Mouse (Mus musculus) intestine, embryonic 16.5 days (tissue): ENCODE measurements around the gene Irf7. TPM values are rescaled to one million over a fixed set of nuclear protein-coding genes. Genes with fewer than 3 reads are reported as not detected.
A peak's percentile ranks its signal among the peaks of the same experiment; 100 is the strongest.

Experiments
- ATAC-seq: fragments of 200-750 bp; cut with Nextera tagmentation; 2 replicates; pipeline ENCODE4 v1.8.0; 2017; ENCODE audit warnings: moderate TSS enrichment, moderate library complexity
- H3K27ac ChIP-seq: fragments of 300-500 bp; sonication (generic); 2 replicates; pipeline ENCODE4 v1.5.1; 2014; ENCODE audit warnings: mild to moderate bottlenecking, low read length
- H3K27me3 ChIP-seq: fragments of 300-500 bp; sonication (generic); replicated peaks from 2 replicates; pipeline ENCODE4 v1.6.1; 2014; ENCODE audit warnings: low read length, control low read depth, mixed read lengths; ENCODE audit not compliant: control insufficient read depth, insufficient read depth
- H3K36me3 ChIP-seq: fragments of 300-500 bp; sonication (generic); 2 replicates; pipeline ENCODE4 v1.6.1; 2014; ENCODE audit warnings: low read length, control low read depth; ENCODE audit not compliant: control insufficient read depth, insufficient read depth
- H3K4me1 ChIP-seq: fragments of 300-500 bp; sonication (generic); 2 replicates; pipeline ENCODE4 v1.6.1; 2014; ENCODE audit warnings: low read length, control low read depth, mixed read lengths; ENCODE audit not compliant: control insufficient read depth, insufficient read depth
- H3K4me2 ChIP-seq: fragments of 300-500 bp; sonication (generic); 2 replicates; pipeline ENCODE4 v1.6.1; 2014; ENCODE audit warnings: low read depth, low read length, control low read depth
- H3K4me3 ChIP-seq: fragments of 300-500 bp; sonication (generic); 2 replicates; pipeline ENCODE4 v1.5.1; 2014; ENCODE audit warnings: mild to moderate bottlenecking, low read length
- H3K9ac ChIP-seq: fragments of 300-500 bp; sonication (generic); 2 replicates; pipeline ENCODE4 v1.6.1; 2014; ENCODE audit warnings: low read depth, low read length
- H3K9me3 ChIP-seq: fragments of 300-500 bp; sonication (generic); 2 replicates; pipeline ENCODE4 v1.6.1; 2016; ENCODE audit warnings: low read length, control low read depth; ENCODE audit not compliant: control insufficient read depth
- WGBS: fragments of 180-500 bp; shearing (Covaris S2); extraction: QIAGEN DNeasy Blood & Tissue Kit; methylation state at CpG from one replicate; pipeline ENCODE4 v1.1.7; 2014; 5-methylcytosine and 5-hydroxymethylcytosine counted together
- polyA plus RNA-seq: library from polyadenylated mRNA; unstranded; fragments of >200 nt; fragmentation: Nextera tagmentation; extraction: Ambion mirVana; gene quantifications from 2 replicates; pipeline ENCODE4 v1.2.1, GENCODE M21; 2015

Gene Irf7
- 6.5 and 9.1 TPM in 2 replicates for polyA plus RNA-seq

DNA sequence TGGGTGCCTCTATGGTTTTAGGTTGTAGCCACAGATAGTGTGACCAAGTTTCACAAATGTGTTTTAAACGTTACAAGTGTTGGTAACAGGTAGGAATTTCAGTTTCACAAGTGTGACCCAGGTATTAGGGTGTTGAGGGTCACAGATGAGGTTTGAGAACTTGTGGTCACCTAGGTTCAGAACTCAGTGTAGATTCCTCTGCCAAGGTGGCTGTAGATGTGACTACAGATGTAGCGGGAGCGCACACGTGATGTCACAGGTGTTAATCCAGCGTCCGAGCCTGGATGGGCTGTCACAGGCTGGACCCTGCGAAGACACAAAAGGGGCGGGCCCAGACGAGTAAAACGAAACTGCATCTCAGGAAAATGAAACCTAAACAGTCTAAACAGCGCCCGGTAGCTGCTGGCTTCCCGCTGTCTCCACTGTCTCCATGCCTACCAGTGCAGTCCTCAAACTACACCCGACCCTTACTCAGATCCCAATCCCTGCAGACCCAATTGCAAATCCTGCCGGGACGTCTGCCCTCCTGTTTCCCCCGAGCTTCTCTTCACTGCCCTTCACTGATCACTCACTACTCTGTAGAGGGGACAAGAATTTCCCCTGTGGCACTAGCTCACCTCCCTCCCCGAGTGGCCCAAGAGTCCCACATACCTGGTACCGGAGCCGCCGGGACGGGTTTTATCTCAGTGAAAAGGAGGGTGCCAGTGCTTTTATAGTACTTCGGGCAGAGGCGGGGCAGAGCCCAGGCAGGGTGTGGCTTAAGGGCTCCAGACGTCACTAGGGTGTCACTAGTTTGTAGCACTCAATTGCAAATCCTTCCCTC lies at the start of gene Irf7:
Irf7 (minus strand) TSS at position 743 of the 823 bp plus-strand sequence.
- peaks cover 12% of the 10 kb centered on the region for H3K4me1 ChIP-seq
- H3K27me3 ChIP-seq, result no peaks in the 10 kb centered on the region
- peak within 1 kb of the TSS; percentile 57 for H3K4me3 ChIP-seq
- H3K9me3 ChIP-seq, result no peaks in the 10 kb centered on the region
- H3K4me2 ChIP-seq, result peak within 1 kb of the TSS; percentile 58
- peaks cover 12% of the 10 kb centered on the region; the same call in 1 of the 2 replicates for H3K36me3 ChIP-seq
- 8% methylated on average over 25 of the region's 25 CpGs for WGBS
- H3K9ac ChIP-seq, result peak within 1 kb of the TSS; percentile 65
- H3K27ac ChIP-seq, result no peak within 1 kb of the TSS
- ATAC-seq, result peak; percentile 80

DNA sequence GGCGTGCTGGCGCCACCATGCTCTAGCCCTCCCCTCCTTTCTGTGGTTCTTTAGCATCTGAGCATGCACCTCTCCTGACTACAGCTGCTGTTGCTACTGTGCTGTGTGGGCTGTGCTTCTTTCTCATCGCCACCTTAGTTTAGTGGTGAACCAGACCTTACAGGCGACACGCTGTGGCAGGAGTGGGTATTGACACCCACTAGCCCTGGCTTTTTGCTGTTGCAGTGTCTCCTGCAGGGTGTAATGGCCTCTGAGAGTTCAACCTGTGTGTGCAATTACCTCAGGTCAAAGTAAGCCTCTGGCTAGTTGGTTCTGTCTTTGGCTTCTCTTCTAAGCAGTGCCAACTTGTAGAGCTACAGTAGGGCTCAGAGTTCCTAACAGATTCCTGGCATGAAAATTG lies 49.7 kb upstream of the Irf7 start:
- Histone ChIP-seq H3K27ac (no peak overlapping the region), H3K9ac (no peak overlapping the region), H3K4me3 (no peak overlapping the region), H3K27me3 (no peaks in the 10 kb centered on the region), H3K4me1 (no peaks in the 10 kb centered on the region), H3K9me3 (no peaks in the 10 kb centered on the region), H3K36me3 (peaks cover 26% of the 10 kb centered on the region), H3K4me2 (no peak overlapping the region)
- peak; percentile 75 for ATAC-seq
- 73% methylated on average over 5 of the region's 5 CpGs for WGBS

DNA sequence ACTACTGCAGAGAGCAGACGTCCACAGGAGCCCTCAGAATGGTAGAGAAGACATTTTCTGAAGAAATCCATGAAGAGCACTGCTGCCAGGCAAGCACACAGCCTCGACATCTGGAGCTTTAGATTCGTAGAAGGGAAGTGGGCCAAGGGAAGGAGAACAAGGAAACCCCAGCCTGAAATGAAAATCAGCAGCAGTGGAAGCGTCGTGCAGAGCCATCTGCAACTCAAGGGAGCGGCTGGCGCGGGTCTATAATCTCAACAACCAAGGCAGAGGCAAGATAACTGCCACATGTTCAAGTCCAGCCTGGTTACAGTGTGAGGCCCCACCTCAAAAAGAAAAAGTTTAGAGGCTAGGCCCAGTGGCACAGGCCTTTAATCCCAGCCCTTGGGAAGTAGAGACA lies 48.8 kb upstream of the Irf7 start:
- WGBS, result 87% methylated on average over 8 of the region's 8 CpGs
- ATAC-seq, result no peak
- no peaks in the 10 kb centered on the region for H3K27me3 ChIP-seq

GRCm38 (mm10) chr7:141314416-141314815 lies 48.1 kb upstream of the Irf7 start:
- H3K36me3 ChIP-seq, result peaks cover 23% of the 10 kb centered on the region
- ATAC-seq, result no peak
- H3K27me3 ChIP-seq, result no peaks in the 10 kb centered on the region
- no peak overlapping the region for H3K4me3 ChIP-seq
- H3K4me1 ChIP-seq, result no peaks in the 10 kb centered on the region
- H3K9ac ChIP-seq, result no peak overlapping the region
- no peak overlapping the region for H3K27ac ChIP-seq
- WGBS, result 92% methylated on average over 2 of the region's 2 CpGs
- H3K9me3 ChIP-seq, result no peaks in the 10 kb centered on the region
- no peak overlapping the region for H3K4me2 ChIP-seq

More for the DNA sequence above, 48.8 kb upstream of the Irf7 start:
- H3K36me3 ChIP-seq, result peaks cover 19% of the 10 kb centered on the region
- H3K4me3 ChIP-seq, result no peak overlapping the region
- no peak overlapping the region for H3K4me2 ChIP-seq
- H3K9me3 ChIP-seq, result no peaks in the 10 kb centered on the region
- H3K27ac ChIP-seq, result no peak overlapping the region
- no peak overlapping the region for H3K9ac ChIP-seq
- no peaks in the 10 kb centered on the region for H3K4me1 ChIP-seq

DNA sequence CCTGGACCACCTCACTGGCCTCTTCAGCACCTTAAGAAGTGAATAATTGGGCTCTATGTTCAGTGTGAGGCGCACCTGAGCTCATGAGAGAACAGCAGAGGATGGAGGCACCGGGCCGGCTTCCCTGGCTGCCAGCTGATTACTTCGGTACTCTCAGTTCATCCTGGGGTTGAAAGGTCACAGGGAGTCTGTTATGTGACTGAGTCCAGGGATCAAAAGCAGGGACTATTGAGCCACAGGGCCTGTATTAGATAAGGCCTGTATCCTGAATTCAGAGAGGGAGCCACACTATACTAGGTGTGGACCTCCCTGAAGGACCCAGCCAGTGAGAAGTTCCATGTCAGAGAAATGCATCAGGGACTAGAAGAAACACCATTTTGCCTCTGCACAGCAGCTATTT lies 38.3 kb upstream of the Irf7 start:
- ATAC-seq, result no peak
- no peak overlapping the region for H3K9ac ChIP-seq
- H3K36me3 ChIP-seq, result peaks cover 29% of the 10 kb centered on the region
- no peaks in the 10 kb centered on the region for H3K9me3 ChIP-seq
- H3K4me1 ChIP-seq, result no peaks in the 10 kb centered on the region
- no peak overlapping the region for H3K4me3 ChIP-seq
- no peak overlapping the region for H3K27ac ChIP-seq
- WGBS, result 87% methylated on average over 4 of the region's 4 CpGs
- H3K27me3 ChIP-seq, result no peaks in the 10 kb centered on the region
- no peak overlapping the region for H3K4me2 ChIP-seq

DNA sequence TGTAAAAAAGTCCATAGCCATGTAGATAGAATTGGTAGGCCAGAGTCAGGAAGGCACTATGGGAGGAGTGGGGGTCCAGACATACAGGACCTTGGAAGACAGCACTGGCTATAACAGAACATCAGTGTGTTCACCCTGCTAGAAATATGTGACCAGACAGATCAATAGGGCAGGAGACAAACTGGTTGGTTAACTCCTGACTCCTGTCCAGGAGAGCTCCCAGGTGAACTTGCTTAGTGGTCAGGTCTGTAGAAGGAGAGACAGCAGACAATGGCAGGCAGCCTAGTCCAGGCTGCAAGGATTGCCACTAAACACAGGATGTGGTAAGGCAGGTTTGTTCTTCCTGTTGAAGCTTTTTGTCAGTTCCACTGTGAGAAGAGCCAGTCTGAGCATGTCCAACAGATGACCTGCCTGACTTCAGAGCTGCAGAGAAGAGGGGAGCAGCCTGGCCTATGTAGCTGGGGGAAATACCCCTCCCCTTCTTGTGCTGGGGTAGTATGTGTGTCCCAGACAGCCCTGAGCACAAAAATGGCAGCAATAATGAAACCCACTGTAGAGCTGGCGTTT lies 36.5 kb upstream of the Irf7 start:
- H3K9ac ChIP-seq, result no peak overlapping the region
- H3K27me3 ChIP-seq, result no peaks in the 10 kb centered on the region
- H3K4me2 ChIP-seq, result no peak overlapping the region
- H3K9me3 ChIP-seq, result no peaks in the 10 kb centered on the region
- no peaks in the 10 kb centered on the region for H3K4me1 ChIP-seq
- no peak overlapping the region for H3K4me3 ChIP-seq
- peaks cover 22% of the 10 kb centered on the region for H3K36me3 ChIP-seq
- 80% methylated on average over 1 of the region's 1 CpGs for WGBS
- ATAC-seq, result no peak
- H3K27ac ChIP-seq, result no peak overlapping the region

GRCm38 (mm10) chr7:141301386-141301785 lies 35.1 kb upstream of the Irf7 start:
- Histone ChIP-seq H3K4me3 (no peak overlapping the region), H3K36me3 (peaks cover 19% of the 10 kb centered on the region), H3K9me3 (no peaks in the 10 kb centered on the region), H3K27ac (no peak overlapping the region), H3K4me1 (no peaks in the 10 kb centered on the region), H3K4me2 (no peak overlapping the region), H3K27me3 (no peaks in the 10 kb centered on the region), H3K9ac (no peak overlapping the region)
- no peak for ATAC-seq
- WGBS, result 96% methylated on average over 9 of the region's 9 CpGs

GRCm38 (mm10) chr7:141299175-141299574 lies 32.9 kb upstream of the Irf7 start:
- no peak overlapping the region for H3K27ac ChIP-seq
- no peaks in the 10 kb centered on the region for H3K9me3 ChIP-seq
- H3K27me3 ChIP-seq, result peaks cover 16% of the 10 kb centered on the region
- H3K4me1 ChIP-seq, result peaks cover 5% of the 10 kb centered on the region
- H3K9ac ChIP-seq, result no peak overlapping the region
- no peak overlapping the region for H3K4me3 ChIP-seq
- no peak for ATAC-seq
- H3K4me2 ChIP-seq, result no peak overlapping the region
- WGBS, result 96% methylated on average over 8 of the region's 8 CpGs
- peaks cover 14% of the 10 kb centered on the region for H3K36me3 ChIP-seq

GRCm38 (mm10) chr7:141297926-141298650 lies 31.8 kb upstream of the Irf7 start:
- WGBS, result 76% methylated on average over 3 of the region's 3 CpGs
- Histone ChIP-seq H3K27me3 (peaks cover 27% of the 10 kb centered on the region), H3K9me3 (no peaks in the 10 kb centered on the region), H3K4me2 (no peak overlapping the region), H3K4me3 (no peak overlapping the region), H3K36me3 (peaks cover 14% of the 10 kb centered on the region), H3K27ac (no peak overlapping the region), H3K4me1 (peaks cover 12% of the 10 kb centered on the region), H3K9ac (no peak overlapping the region)
- ATAC-seq, result no peak
